Mouse (Mus musculus): Measurements from ENCODE around the gene Scrt2. TPM values are rescaled to one million over a fixed set of nuclear protein-coding genes. Genes with fewer than 3 reads are reported as not detected.
A peak's percentile ranks its signal among the peaks of the same experiment; 100 is the strongest.

Scrt2 gene
- polyA plus RNA-seq, 1 experiment from 2014 or later, result not detected

DNA sequence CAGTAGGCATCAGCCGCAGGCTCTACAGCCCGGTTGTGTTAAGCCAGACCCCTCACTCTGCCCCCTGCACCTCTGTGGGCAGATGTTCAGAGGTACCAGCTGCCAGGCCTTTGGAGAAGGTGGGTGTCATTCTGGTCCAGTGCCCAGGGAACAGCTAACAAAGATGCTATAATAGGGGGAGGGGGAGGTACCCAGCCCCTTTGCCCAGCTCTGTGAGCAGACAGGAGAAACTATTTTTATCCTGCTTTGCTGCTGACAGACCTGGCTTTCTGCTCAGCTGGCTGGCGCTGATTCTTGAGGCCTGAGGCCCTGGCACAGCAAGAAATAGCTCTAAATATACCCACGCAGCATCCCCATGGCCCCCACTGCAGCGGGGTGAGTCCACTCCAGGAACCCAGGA, 5.8 kb downstream of the Scrt2 start:
- DNase-seq (ENCODE audit: low spot score), result no peak
- WGBS, result 70% methylated on average over 5 of the region's 5 CpGs
- Histone ChIP-seq H3K9me3 (ENCODE audit: low read length) (no peaks in the 10 kb centered on the region), H3K27me3 (replicated peaks; ENCODE audit: insufficient read depth, low read length) (peaks cover 32% of the 10 kb centered on the region), H3K4me3 (ENCODE audit: low read depth, low read length) (no peak overlapping the region), H3K4me2 (replicated peaks; ENCODE audit: low read depth, low read length) (no peak overlapping the region), H3K27ac (ENCODE audit: low read length) (no peak overlapping the region), H3K4me1 (ENCODE audit: insufficient read depth, low read depth, low read length) (0 out of 2 replicates have a peak, but pooled peaks cover 1% of the 10 kb centered on the region), H3K36me3 (ENCODE audit: insufficient read depth, low read length) (no peaks in the 10 kb centered on the region), H3K9ac (replicated peaks; ENCODE audit: low read depth) (no peak overlapping the region)
- TF ChIP-seq CTCF (IDR thresholded peaks at IDR 0.05) (no peak), EP300 (IDR thresholded peaks at IDR 0.05) (no peak)
- no peak for ATAC-seq

DNA sequence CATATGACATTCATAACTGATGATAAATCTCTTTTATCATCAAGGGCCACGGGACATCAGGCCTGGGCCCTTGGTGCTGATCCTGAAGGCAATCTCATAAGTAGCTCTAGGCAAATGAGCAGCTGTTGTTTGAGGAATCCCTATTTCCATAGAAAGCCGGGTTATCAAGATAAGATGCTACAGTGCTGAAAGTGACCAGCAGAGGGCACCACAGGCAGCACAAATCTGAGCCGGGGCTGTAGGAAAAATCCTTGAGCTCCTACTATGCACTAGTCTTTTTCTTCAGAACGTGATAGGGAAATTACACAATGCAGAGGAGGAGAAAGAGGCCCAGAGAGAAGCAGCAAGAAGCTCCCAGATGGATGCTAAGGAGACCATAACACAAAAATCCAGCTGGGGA, 7.7 kb downstream of the Scrt2 start:
- no peaks in the 10 kb centered on the region for H3K36me3 ChIP-seq (ENCODE audit: insufficient read depth, low read length)
- H3K9ac ChIP-seq (replicated peaks; ENCODE audit: low read depth), result no peak overlapping the region
- no peak overlapping the region for H3K4me3 ChIP-seq (ENCODE audit: low read depth, low read length)
- DNase-seq (ENCODE audit: low spot score), result peak; percentile 33
- WGBS, result 8% methylated on average over 4 of the region's 4 CpGs
- H3K4me2 ChIP-seq (replicated peaks; ENCODE audit: low read depth, low read length), result no peak overlapping the region
- H3K27ac ChIP-seq (ENCODE audit: low read length), result no peak overlapping the region
- TF ChIP-seq EP300 (IDR thresholded peaks at IDR 0.05) (no peak), CTCF (IDR thresholded peaks at IDR 0.05) (peak; percentile 80)
- no peaks in the 10 kb centered on the region for H3K4me1 ChIP-seq (ENCODE audit: insufficient read depth, low read depth, low read length)
- H3K9me3 ChIP-seq (ENCODE audit: low read length), result no peaks in the 10 kb centered on the region
- peaks cover 34% of the 10 kb centered on the region for H3K27me3 ChIP-seq (replicated peaks; ENCODE audit: insufficient read depth, low read length)
- no peak for ATAC-seq

DNA sequence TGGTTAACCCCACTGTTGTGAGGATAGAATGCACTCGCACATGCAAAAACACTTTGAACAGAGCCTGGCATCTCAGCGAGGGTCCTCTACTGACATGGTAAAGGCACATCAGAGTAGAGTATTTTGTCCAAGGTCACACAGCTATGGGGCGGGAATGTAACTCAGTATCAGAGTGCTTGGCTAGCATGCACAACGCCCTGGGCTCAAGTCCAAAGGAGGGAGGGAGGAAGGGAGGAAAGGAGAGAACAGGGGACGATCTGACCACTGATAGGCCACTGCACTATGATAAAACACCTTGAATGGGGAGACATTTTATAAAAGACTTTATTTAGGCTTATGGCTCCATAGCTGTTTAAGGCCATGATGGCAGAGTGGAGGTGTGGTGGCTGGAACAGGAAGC, 8.3 kb downstream of the Scrt2 start:
- Histone ChIP-seq H3K27ac (ENCODE audit: low read length) (no peak overlapping the region), H3K9ac (replicated peaks; ENCODE audit: low read depth) (no peak overlapping the region), H3K36me3 (ENCODE audit: insufficient read depth, low read length) (no peaks in the 10 kb centered on the region), H3K4me3 (ENCODE audit: low read depth, low read length) (no peak overlapping the region), H3K9me3 (ENCODE audit: low read length) (no peaks in the 10 kb centered on the region), H3K4me1 (ENCODE audit: insufficient read depth, low read depth, low read length) (no peaks in the 10 kb centered on the region), H3K4me2 (replicated peaks; ENCODE audit: low read depth, low read length) (no peak overlapping the region), H3K27me3 (replicated peaks; ENCODE audit: insufficient read depth, low read length) (peaks cover 35% of the 10 kb centered on the region)
- 71% methylated on average over 5 of the region's 5 CpGs for WGBS
- ATAC-seq, result no peak
- TF ChIP-seq EP300 (IDR thresholded peaks at IDR 0.05) (no peak), CTCF (IDR thresholded peaks at IDR 0.05) (no peak)
- DNase-seq (ENCODE audit: low spot score), result no peak

DNA sequence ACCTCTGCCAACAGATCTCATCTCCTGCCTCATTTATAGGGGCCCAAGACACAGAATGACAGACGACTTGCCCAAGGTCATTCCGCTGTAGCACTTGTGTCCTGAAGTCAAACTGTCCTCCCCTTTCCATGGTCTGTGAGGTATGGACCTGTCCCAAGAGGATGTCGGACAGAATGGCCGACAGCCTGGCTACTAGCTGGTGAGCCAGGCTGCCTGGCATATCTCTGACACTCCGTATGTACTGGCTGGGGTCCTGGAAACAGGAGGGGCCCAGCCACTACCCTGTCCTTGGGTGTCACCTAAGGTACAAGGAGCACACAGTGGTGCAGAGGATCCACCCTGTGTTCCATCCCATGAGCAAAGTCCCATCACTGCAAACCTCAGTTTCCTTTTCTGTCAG, 9.2 kb downstream of the Scrt2 start:
- Histone ChIP-seq H3K27me3 (replicated peaks; ENCODE audit: insufficient read depth, low read length) (peaks cover 40% of the 10 kb centered on the region), H3K4me1 (ENCODE audit: insufficient read depth, low read depth, low read length) (no peaks in the 10 kb centered on the region), H3K4me2 (replicated peaks; ENCODE audit: low read depth, low read length) (no peak overlapping the region), H3K4me3 (ENCODE audit: low read depth, low read length) (no peak overlapping the region), H3K36me3 (ENCODE audit: insufficient read depth, low read length) (no peaks in the 10 kb centered on the region), H3K27ac (ENCODE audit: low read length) (no peak overlapping the region), H3K9ac (replicated peaks; ENCODE audit: low read depth) (no peak overlapping the region), H3K9me3 (ENCODE audit: low read length) (no peaks in the 10 kb centered on the region)
- WGBS, result 75% methylated on average over 5 of the region's 5 CpGs
- TF ChIP-seq CTCF (IDR thresholded peaks at IDR 0.05) (no peak), EP300 (IDR thresholded peaks at IDR 0.05) (no peak)
- no peak for DNase-seq (ENCODE audit: low spot score)
- no peak for ATAC-seq

DNA sequence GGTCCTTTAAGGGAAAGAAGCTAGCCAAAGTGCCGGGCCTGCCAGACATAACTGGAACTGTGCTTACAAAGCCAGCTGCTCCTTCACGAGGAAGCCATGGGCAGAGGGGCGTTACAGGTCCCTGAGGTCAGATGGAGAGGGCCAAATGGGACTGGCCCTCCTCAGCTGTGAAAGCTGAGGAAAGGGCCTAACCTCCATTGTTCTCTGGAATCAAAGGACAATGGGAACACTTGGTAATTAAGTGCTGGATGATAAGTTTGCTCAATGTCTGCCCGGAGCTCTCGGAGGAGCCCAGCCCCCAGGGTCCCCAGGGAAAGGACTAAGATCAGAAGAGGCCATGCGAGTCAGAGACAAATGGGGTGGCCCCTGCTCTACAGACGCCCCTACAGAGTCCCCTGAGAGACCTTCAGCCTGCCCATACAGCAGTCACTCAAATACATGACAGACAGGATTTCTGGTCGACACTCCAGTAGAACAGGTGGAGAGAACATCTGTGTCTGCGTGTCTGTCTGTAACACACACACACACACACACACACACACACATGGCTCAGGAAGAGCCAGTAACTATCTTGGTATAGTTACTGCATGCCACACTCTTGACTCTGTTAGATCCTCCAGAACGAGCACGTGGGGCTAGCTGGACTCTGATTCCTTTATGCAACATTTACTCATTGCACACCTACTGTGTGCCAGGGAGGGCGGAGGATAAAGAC, 10.2 kb downstream of the Scrt2 start:
- peaks cover 40% of the 10 kb centered on the region for H3K27me3 ChIP-seq (replicated peaks; ENCODE audit: insufficient read depth, low read length)

DNA sequence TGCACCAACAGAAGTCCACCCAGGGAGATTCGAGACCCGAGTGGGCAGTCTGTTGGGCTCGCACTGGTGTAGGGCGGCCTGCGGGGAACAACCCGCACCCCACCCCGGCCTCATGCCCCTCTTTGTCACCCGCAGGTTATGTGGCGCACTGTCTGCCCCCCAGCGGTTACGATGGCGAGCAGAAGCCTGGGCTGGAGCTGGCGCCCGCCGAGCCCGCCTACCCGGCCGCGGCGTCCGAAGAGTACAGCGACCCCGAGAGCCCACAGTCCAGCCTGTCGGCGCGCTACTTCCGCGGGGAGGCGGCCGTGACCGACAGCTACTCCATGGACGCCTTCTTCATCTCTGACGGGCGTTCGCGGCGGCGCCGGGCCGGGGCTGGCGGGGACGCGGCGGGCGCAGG, 11.6 kb downstream of the Scrt2 start:
- H3K27ac ChIP-seq (ENCODE audit: low read length), result no peak overlapping the region
- peak overlapping the region; percentile 15; the same call in 1 of the 2 replicates for H3K4me3 ChIP-seq (ENCODE audit: low read depth, low read length)
- 8% methylated on average over 33 of the region's 45 CpGs for WGBS
- H3K4me2 ChIP-seq (replicated peaks; ENCODE audit: low read depth, low read length), result peak overlapping the region; percentile 46
- H3K4me1 ChIP-seq (ENCODE audit: insufficient read depth, low read depth, low read length), result no peaks in the 10 kb centered on the region
- DNase-seq (ENCODE audit: low spot score) (no peak), ATAC-seq (no peak)
- TF ChIP-seq EP300 (IDR thresholded peaks at IDR 0.05), result no peak
- no peaks in the 10 kb centered on the region for H3K36me3 ChIP-seq (ENCODE audit: insufficient read depth, low read length)
- peaks cover 40% of the 10 kb centered on the region for H3K27me3 ChIP-seq (replicated peaks; ENCODE audit: insufficient read depth, low read length)
- H3K9me3 ChIP-seq (ENCODE audit: low read length), result no peaks in the 10 kb centered on the region
- no peak overlapping the region for H3K9ac ChIP-seq (replicated peaks; ENCODE audit: low read depth)

More for the DNA sequence above, 10.2 kb downstream of the Scrt2 start:
- H3K4me2 ChIP-seq (replicated peaks; ENCODE audit: low read depth, low read length), result no peak overlapping the region
- ATAC-seq, result no peak
- TF ChIP-seq CTCF (IDR thresholded peaks at IDR 0.05), result no peak
- no peak for TF ChIP-seq EP300 (IDR thresholded peaks at IDR 0.05)
- no peak for DNase-seq (ENCODE audit: low spot score)
- WGBS, result 29% methylated on average over 12 of the region's 12 CpGs
- H3K4me3 ChIP-seq (ENCODE audit: low read depth, low read length), result no peak overlapping the region
- no peaks in the 10 kb centered on the region for H3K9me3 ChIP-seq (ENCODE audit: low read length)
- H3K4me1 ChIP-seq (ENCODE audit: insufficient read depth, low read depth, low read length), result no peaks in the 10 kb centered on the region
- H3K36me3 ChIP-seq (ENCODE audit: insufficient read depth, low read length), result no peaks in the 10 kb centered on the region
- no peak overlapping the region for H3K27ac ChIP-seq (ENCODE audit: low read length)
- H3K9ac ChIP-seq (replicated peaks; ENCODE audit: low read depth), result no peak overlapping the region
